Mouse (Mus musculus): ENCODE results near the gene Syndig1.

DNA sequence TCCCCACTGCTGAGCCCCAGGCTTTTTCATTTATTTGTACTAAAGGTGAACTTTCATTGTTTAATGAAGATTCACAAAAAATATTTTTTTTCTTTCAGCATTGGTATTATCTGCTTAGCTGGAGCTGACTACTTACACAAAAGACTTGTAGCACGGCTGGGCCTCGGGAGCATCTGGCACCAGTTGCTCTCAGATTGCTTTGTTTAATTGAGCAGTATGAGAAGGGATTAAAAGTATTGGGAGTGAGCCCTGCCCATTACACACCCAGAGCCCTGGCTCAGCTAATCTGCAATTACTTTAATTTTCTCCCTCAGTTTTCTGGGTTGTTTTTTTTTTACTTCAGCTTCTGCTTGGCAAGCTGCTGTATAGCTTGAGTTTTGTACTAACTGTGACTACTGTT lies 62.6 kb downstream of the Syndig1 start:
- TF ChIP-seq EP300 (IDR thresholded peaks at IDR 0.05; ENCODE audit: low read depth) (no peak), CTCF (IDR thresholded peaks at IDR 0.05; ENCODE audit: low read depth) (no peak)
